Mouse (Mus musculus) embryo, embryonic 9.5 days (tissue): ENCODE measurements around the gene Gstcd.

Experiments
- DNase-seq: peaks from one replicate; pipeline ENCODE4 v3.0.0-alpha.2; 2017; ENCODE audit errors: extremely low spot score

Gene Gstcd

DNA sequence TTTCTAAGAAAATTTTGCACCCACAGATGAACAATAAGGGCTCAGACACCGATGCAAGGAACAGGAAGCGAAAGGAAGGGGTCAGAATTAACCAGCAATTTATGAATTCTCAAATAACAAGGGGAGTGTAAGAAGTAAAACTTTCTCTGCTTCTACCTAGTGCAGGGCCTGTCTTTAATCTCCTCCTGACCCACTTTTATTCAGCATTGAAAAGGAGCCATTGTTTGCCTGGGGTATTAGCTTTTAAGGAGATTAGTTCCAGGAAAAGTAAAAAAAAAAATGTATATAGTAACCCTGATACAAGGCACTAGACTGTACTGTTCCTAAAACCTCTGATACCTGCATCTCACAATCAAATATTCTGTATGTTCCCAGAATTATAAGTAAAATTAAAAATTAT is 64.9 kb downstream of the Gstcd start:
- no peak for DNase-seq

DNA sequence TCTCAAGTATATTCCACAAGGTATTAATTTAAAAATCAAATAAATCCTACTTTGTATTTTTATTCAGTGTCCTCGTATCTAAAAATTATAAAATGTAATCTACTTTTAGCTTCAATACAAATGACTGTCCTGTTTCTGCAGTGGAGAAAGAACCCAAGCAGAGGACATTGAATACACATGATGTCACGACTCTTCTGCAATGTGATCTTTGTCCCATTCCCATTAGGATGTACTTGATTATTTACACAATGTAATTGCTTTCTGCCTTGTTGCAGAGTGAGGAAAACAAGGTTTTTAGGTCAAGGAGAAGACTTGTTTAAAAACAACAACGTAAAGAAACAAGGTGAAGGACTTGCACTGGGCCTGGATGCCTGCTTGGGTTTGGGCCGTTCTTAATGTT is 84.6 kb downstream of the Gstcd start:
- no peak for DNase-seq

DNA sequence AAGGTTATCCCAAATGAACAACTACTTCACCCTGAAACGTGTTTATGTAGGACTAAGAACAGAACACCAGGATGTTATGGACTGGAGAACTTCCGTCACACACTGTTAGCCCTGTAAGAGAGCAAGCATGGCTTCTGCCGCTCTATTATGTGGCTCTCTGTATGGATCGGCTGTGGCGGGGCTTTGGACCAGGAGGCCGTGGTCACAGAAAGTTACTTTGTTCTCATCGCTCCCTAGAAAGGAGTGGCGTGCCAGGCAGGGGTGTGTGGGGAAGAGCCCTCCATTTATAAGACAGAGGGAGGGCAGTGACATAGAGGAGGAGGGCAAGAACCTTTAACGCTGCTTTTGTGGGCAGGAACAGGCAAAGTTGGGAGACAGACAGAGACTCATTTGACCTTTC is 95.5 kb downstream of the Gstcd start:
- DNase-seq = no peak

DNA sequence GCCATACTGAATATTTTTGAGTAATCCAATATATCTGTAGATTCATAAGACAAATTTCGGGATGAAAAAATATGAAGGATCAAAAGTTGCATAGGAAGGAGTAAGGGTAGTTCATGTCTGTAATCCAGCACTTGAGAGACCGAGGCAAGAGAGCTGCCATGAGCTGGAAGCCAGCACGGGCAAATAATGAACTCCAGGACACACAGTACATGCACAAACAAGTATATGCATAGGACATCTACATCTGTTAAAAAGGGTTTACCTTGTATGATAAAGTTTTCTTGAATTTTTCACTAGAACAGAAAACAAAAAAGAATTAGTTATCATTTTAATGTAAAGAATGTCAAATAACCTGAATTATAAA is 95.9 kb downstream of the Gstcd start:
- no peak for DNase-seq

DNA sequence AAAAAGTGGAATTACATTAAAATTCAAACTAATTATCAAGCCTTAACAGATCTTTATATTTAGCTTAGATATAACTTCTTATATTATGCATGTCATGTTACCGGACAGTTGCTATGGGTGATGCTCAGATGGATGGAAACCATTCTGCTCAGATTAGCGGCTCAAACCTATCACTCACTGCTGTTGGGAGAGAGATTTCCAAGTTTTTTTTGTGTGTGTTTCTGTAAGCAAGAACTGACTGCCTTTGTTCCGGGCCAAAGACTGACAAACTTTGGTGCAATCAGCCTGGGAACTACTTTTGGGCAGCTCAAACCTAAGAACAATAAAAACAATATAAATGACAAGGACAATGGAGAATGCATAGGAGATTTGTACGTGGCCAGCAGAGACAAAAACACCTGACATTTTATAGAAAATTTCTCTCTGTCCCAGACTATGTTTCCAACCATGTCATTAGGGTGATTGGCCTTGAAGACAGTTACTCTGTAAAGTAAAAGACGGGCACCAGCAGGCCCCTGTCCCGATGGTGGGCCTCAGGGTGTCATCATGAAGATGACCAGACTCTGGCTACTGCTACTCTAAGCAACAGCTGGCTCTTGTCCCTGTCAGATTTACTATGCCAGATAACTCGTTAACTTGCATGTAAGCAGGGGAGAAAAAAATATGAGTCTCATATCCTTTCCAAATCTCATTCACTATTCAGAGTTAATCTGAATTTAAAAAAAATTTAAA is 96.5 kb downstream of the Gstcd start:
- no peak for DNase-seq

DNA sequence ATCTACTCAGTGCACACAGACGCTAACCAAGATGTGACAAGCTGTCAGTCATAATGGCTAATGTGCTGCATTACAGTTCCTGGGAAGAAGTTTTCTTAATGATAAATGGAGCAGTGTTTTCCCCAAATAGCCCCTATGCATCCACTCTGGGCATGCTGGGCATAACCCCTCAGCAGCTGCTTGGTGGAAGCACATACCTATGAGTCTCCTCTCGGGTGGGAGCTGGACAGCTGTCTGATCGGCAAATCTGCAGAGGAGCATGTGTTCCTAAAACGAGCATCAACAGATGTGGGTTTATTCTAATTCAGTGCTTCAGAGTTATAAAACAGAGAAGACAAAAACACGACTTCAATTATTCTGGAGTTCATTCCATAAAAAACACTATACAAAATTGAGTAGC is 105.6 kb downstream of the Gstcd start:
- DNase-seq = no peak

DNA sequence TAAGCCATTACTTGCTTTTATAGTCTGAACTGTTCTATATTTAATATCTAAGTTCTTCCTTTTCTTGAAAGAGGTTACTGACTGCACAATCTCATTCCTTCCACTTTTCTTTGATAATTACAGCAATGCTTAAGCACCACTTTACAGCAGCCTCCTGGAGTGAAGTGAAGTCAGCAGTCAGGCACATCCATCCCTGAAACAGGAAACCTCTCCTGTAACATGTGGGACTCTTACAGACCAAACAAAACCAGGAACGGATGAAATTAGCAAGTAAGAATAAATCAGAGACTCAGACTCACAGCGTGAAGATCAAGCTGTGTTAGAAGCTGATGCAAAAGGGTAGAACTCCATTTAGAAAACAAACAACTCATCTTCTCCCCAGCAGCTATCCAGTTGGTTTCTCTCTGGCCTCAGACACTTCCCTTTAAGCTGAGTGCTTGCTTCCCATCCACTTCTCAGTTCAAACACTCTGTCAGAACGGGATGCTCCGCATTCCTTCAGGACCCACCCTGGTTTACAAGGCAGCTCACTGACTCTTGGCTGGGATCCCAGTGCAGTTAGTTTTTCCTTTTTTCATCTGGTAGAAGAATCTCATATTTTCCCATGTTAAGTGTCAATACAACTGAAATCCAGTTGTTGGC is 107.9 kb downstream of the Gstcd start:
- no peak for DNase-seq

DNA sequence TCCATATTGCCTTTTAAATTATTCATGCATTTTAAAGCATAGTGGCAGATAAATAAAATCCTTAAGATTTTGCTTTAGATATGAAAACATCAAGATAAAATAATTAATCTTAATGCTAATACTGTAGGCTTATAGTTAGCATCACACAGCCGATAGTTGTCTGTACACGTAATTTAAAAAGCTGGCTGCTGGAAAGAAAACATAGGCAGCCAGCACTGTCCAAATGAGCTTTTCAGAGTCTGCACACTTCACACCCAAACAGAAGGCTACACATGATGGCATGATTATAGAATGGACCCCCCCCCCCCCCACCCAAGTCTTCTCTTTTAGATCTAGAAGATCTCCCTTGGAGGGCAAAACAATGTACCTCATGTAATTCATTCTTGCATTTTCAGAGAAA is 109.9 kb downstream of the Gstcd start:
- no peak for DNase-seq

DNA sequence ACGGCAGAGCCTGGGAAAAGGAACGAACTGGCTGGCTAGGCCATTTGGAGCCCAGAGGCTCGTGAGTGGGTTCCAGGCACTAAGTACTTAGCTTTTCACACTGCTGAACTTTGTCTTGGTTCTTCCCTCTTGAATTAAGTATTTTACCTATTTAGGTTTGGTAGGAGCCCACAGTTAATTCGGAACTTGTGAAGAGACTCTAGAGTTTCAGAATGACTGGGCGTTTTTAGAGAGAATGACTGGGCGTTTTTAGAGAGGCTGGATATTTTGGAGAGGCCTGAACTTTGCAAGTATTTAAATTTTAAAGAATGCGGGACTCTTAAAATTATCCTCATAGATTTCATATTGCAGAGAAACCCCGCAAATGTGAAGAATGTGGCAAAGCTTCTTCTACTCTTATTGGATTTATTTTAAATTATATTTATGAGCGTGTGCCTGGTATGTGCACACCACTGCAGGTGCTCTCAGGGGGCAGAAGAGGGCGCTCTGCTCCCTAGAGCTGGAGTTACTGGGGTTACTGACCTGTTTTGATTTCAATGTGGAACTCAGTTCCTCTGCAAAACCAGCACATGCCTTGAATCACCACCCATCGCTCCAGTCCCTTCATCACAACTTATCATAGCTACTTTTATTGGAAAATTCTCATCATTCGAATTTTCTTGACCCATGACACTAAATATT is 111.9 kb downstream of the Gstcd start:
- DNase-seq = no peak

DNA sequence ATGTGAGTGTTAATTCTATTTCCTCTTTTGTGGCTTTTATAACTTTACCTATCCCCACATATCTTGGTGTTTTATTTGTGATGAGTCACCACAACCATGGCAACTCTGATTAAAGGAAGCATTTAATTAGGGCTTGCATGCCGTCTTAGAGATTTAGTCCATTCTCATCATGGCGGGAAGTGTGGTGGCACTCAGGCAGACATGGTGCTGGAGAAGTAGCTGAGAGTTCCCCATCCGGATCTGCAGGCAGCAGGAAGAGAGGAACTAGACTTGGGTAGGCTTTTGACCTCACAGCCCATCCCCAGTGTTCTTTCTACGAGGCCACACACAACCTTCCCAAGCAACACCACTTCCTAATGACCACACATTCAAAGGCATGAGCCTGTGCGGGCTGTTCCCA is 125.6 kb downstream of the Gstcd start:
- no peak for DNase-seq

DNA sequence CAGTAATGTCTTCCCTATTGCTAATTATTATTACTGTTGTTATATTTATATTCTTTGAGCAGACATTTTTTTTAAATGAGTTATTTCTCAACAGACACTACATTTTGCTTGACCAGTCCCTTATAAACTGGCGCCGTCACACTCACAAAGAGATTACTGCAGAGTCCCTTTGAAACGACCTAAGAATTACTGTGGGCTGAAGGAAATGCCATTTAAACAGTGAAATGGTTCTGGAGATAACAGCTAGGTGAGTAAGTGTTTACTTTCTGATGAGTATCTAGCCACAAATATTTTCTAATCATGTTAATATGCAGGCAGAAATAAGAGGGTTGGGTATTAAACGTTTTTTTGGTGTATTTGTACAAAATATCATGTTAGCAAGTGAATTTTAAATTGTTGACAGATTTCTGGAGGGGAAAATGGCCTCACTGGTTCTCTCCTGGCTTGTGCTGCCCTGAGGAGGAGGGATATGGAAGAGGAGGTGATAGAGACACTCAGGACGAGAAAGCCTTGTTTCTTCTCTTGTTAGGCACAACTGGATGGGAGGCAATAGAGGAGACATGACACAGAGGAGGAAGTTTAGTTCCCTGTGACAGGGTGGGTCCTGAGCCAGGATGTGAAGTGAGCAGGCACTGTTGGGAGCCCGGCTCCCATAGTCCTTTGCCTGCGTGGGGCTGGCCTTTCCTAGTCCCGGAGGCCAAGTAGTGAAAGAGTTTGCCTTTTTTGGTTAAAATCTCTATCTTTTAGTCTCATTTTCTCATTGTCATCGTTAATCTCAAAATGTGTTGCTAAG is 126.9 kb downstream of the Gstcd start:
- DNase-seq = no peak

DNA sequence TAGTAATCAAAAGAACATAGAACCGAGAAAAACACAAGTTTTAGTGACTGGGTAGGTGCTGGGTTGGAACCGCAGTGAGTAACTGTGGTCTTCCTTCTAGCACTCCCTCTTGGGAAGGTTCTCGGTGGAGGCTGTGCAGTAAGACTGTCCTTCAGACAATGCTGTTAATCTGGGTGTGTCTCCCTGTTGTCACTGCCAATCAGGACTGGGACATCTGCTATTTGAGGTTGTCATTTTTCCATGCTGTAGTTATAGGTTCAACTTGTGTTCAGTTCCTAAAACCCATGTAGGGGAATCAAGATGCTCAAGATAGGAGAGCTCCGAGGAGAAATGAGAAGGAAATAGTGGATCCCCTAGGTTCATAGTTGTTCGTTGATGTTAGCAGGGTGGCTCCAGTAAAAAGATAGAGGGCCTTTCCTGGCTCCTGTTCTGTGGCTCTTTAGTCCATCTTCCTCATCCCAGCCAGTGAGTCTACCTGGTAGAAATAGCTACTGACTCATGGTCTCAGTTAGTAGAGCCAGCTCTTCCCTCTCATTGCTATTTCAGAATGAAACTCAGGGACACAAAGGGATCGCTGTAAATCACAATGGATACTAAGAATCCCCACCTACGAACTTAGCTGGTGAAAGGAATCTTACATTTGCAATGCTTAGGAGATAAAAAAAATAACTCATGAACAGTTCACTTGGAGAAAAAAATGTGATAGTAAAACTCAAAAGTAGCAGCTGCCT is 129.0 kb downstream of the Gstcd start:
- no peak for DNase-seq

DNA sequence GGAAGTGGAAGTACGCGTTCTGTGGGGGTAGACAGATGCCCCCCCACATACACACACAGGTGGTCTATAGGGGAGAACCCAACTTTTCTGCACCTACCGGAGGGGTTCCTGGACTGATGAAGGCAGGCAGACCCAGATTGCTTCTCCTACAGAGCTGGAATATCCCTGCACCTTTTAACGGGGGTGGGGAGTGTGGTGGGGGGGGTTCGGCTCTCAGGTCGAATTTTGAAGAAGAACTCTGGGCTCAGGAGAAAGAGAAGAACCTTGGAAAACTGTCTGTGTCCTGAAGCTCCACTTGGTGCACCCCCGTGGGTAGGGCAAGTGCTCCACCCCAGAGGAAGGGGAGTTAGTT is 141.3 kb downstream of the Gstcd start:
- no peak for DNase-seq

DNA sequence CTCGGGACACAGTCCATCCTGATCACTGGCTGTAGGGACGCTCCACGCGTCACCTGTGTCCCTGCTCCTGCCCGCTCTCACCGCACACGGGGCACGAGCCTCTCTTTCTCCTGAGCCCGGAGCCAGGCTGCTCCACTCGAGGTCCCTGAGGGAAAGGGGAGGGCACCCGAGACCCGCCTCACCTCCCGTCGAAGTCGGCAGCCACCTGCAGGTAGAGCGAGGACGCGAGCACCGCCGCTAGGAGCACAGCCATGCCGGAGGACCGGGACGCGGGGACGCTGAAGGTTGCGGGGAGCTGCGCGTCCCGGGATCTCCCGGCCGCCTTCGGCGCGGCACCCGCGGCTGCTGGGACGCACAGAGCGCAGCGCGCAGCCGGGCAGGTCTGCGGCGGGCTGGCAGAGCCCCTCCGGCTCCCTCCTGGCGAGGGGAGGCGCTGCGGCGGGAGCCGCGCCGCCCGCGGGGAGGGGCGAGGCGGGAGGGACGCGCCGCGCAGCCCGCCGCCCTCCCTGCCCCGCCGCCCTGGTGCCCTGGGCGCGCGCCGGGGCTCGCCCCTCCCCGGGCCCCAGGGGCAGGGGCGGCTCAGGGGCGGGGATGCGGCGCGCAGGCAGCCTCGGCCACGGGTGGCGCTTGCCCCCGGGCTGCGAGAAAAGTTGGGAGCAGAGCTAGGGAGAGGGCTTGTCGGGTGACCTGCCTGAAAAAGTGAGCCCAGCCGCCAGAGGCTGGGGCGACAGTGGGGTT is 141.9 kb downstream of the Gstcd start, which contains the start of gene Npnt:
Gene Npnt, minus strand, starts transcription at position 501 of the 738 bp plus-strand sequence.
- peak; percentile 54 for DNase-seq

DNA sequence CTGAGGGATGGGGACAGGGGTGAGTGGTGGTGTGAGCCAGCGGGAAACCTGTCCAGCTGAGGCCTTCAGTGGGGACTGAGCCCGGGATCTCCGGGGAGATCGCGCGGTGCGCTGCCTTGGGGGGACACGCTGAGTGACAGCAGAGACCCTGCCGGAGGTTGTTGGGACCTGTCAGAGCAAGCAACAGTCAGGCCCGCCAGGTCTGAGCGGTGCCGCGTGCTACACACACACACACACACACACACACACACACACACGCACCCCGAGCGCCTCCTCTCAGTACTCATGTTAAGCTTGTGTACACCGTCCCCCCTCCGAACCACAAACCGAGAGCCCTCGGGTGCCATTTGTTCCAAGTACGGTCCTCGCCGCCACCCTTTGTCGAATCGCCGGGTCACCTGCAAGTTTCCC is 142.4 kb downstream of the Gstcd start:
- peak; percentile 54 for DNase-seq

DNA sequence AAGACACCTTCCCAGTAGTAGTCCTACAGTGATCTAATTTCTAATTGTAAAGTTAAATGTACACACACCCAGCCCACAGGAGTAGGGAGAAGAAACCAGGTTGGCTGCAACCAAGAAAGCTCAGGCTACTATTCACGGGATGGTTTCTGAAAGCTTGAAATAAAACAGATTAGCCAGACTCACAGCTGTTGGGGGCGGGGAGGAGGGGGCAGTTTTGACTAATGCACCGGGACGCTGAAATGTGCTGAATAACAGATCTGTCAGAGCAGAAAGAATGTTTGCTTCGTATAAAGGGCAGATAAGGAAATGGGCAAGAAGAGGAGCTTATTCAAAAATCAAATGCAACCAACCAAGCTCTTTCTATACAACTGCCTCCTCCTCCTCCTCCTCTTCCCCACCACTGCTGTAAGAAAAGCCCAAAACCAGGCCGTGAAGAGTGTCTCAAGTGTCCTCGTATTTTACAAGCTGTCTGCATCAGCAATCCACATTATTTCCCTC is 143.5 kb downstream of the Gstcd start:
- DNase-seq = no peak

DNA sequence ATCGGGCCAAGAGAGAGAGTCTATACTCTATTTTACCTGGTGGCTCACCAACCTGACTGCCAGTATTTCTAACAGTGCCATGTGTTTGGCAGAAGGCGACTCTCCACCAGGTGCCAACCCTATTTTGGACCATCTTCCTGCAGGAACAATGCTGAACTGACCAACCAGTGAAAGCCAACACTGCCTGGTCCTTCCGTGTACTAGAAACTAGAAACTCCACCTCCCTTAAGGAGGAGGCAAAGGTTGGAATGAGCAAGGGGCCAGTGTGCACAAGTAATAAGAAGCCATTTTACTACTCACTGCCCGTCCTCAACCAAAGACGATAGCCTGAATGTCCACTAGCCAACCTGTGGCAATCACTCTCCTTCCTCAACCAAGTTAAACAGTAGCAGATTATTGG is 145.7 kb downstream of the Gstcd start:
- DNase-seq = no peak

DNA sequence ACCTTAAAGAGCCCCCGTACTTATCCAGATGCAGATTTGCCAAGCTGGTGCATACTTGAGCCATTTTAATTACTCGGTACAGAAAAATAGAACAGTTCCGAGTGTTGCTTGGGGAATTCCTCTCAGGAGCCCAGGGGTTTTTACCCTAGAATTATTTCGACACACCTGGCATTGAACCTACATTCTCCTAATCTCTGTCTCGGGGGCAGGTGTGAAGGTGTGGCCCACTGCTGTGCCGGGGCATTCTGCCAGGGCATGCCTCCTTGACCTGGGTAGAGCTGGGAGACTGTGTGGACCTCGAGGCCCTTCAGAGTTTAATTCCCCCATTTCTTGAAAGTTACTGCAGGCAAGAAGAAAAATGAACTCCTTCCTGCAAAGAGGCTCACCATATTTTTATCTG is 146.2 kb downstream of the Gstcd start:
- DNase-seq = no peak

DNA sequence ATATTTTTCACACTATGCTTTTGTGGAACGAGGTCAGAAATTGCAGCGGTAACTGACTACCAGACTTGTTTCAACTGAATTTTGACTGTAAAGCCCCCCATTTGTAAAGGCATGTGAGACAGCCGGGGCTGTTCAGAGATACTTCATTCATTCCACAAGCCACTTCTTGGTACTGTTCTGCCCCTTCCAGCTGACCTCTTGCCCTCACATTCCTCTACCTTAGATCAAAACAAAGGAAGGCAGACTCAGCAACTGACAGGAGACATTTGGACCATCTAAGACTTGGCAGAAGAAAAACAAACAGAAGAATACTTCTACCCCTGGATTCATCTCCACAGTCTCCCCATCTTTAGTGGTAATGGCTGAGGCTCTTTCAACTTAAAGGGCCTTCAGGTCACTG is 147.2 kb downstream of the Gstcd start:
- DNase-seq = peak; percentile 33

DNA sequence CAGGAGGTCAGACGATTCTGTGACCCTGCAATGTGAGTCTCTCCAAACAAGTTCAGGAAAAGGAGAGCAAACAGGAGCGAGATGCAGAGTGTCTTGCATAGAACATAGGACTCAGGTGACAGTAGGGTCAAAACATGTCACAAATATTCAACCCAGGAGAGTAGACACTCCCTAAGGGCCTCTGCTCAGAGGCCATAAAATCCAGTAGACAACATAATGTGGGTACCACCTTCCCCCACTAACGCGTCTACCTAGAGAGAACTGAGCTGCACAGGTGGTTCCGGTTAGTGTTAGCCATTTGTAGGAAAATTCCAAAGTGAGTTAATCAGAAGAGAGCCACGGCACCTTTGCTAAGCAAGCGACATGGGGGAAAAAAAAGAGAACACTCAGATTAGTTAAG is 147.6 kb downstream of the Gstcd start:
- peak; percentile 32 for DNase-seq

DNA sequence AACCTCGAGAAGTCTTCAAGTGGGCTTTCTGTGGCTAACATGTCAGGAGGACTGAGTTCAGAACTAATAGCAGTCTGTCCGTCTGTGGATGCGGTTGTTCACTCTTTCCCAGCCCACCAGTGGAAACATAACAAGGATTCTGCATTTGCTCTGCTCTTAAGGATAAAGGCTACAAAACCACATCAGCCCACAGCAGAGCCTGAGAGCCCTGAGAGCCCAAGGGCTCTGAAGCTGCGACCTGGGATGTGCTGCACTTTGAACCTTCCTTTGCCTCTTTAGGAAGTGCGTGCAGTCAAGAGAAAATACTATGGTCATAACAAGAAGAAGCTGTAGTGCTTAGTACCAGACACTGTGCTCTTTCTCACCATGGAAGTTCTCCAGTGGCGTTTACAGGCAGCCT is 149.1 kb downstream of the Gstcd start:
- DNase-seq = no peak
